Mouse (Mus musculus) olfactory bulb, adult 2 months (tissue): ENCODE data around the gene Urm1. TPM values are rescaled to one million over a fixed set of nuclear protein-coding genes. Genes with fewer than 3 reads are reported as not detected.
A peak's percentile ranks its signal among the peaks of the same experiment; 100 is the strongest.

Experiments used
- H3K27ac ChIP-seq: fragments of 200-500 bp; 2 replicates; pipeline ENCODE4 v1.5.1; 2012; ENCODE audit warnings: low read depth, low read length; ENCODE audit not compliant: insufficient read depth
- H3K4me1 ChIP-seq: fragments of 200-500 bp; 2 replicates; pipeline ENCODE4 v1.6.1; 2012; ENCODE audit warnings: low read length; ENCODE audit not compliant: control insufficient read depth, insufficient read depth
- H3K4me3 ChIP-seq: fragments of 200-500 bp; 2 replicates; pipeline ENCODE4 v1.5.1; 2012; ENCODE audit warnings: mild to moderate bottlenecking, low read depth, low read length, moderate library complexity; ENCODE audit not compliant: insufficient read depth
- CTCF ChIP-seq: fragments of 200-500 bp; IDR thresholded peaks from 2 replicates; pipeline ENCODE4 v1.5.1; 2012; ENCODE audit warnings: low read depth, mild to moderate bottlenecking, low read length, moderate library complexity; ENCODE audit not compliant: insufficient read depth
- POLR2A ChIP-seq: fragments of 200-500 bp; IDR thresholded peaks from 2 replicates; pipeline ENCODE4 v1.6.1; 2012; ENCODE audit warnings: mild to moderate bottlenecking, low read depth, low read length, moderate library complexity; ENCODE audit not compliant: insufficient read depth
- WGBS: fragments of 180-500 bp; shearing (Covaris S2); methylation state at CpG from one replicate; pipeline ENCODE4 v1.1.7; 2018; 5-methylcytosine and 5-hydroxymethylcytosine counted together
- polyA plus RNA-seq: library from polyadenylated mRNA; stranded (reverse); fragments of >200 nt; gene quantifications from 2 replicates; pipeline ENCODE4 v1.2.4, GENCODE M21; 2012; ENCODE audit warnings: low replicate concordance; ENCODE audit not compliant: missing spikeins, insufficient read depth, insufficient read length

Gene Urm1
- polyA plus RNA-seq, 1 experiment: not detected

GRCm38 (mm10) chr2:29826926-29827708 lies 7.2 kb downstream of the Urm1 start:
- WGBS: 0% methylated on average over 48 of the region's 48 CpGs
- Histone ChIP-seq H3K4me3 (peak overlapping the region; percentile 65), H3K27ac (peak overlapping the region; percentile 93), H3K4me1 (no peaks in the 10 kb centered on the region)
- no peak for TF ChIP-seq POLR2A

GRCm38 (mm10) chr2:29827709-29828024 lies 7.8 kb downstream of the Urm1 start:
- Histone ChIP-seq H3K4me1 (no peaks in the 10 kb centered on the region), H3K4me3 (peak overlapping the region; percentile 65), H3K27ac (peak overlapping the region; percentile 1; the same call in 1 of the 2 replicates)
- no peak for TF ChIP-seq CTCF
- no peak for TF ChIP-seq POLR2A
- 3% methylated on average over 12 of the region's 12 CpGs for WGBS

GRCm38 (mm10) chr2:29831106-29831505 lies 11.2 kb downstream of the Urm1 start:
- H3K4me1 ChIP-seq: no peaks in the 10 kb centered on the region; the same call in 1 of the 2 replicates
- no peak overlapping the region for H3K27ac ChIP-seq
- 71% methylated on average over 4 of the region's 4 CpGs for WGBS
- no peak overlapping the region for H3K4me3 ChIP-seq
- TF ChIP-seq CTCF: no peak
- TF ChIP-seq POLR2A: no peak

- H3K27ac ChIP-seq: no peak overlapping the region
- WGBS: 96% methylated on average over 5 of the region's 5 CpGs
- H3K4me1 ChIP-seq: no peaks in the 10 kb centered on the region; the same call in 1 of the 2 replicates
- TF ChIP-seq CTCF (no peak), POLR2A (no peak)
- no peak overlapping the region for H3K4me3 ChIP-seq
These were observed 13.9 kb downstream of the Urm1 start for GRCm38 (mm10) chr2:29833796-29834195.

GRCm38 (mm10) chr2:29835391-29835899 lies 15.6 kb downstream of the Urm1 start:
- WGBS: 18% methylated on average over 2 of the region's 2 CpGs
- Histone ChIP-seq H3K4me3 (no peak overlapping the region), H3K27ac (no peak overlapping the region), H3K4me1 (no peaks in the 10 kb centered on the region; the same call in 1 of the 2 replicates)
- no peak for TF ChIP-seq CTCF
- TF ChIP-seq POLR2A: no peak

GRCm38 (mm10) chr2:29839460-29839859 lies 19.6 kb downstream of the Urm1 start:
- 47% methylated on average over 4 of the region's 4 CpGs for WGBS
- TF ChIP-seq POLR2A (no peak), CTCF (no peak)

GRCm38 (mm10) chr2:29843231-29844105 lies 23.6 kb downstream of the Urm1 start:
- TF ChIP-seq CTCF (no peak), POLR2A (no peak)
- Histone ChIP-seq H3K4me1 (0 out of 2 replicates have a peak, but pooled peaks cover 3% of the 10 kb centered on the region), H3K27ac (no peak overlapping the region), H3K4me3 (no peak overlapping the region)
- 65% methylated on average over 9 of the region's 9 CpGs for WGBS

More at GRCm38 (mm10) chr2:29839460-29839859, 19.6 kb downstream of the Urm1 start:
- Histone ChIP-seq H3K27ac (no peak overlapping the region), H3K4me1 (no peaks in the 10 kb centered on the region; the same call in 1 of the 2 replicates), H3K4me3 (no peak overlapping the region)

- Histone ChIP-seq H3K27ac (no peak overlapping the region), H3K4me3 (no peak overlapping the region), H3K4me1 (0 out of 2 replicates have a peak, but pooled peaks cover 3% of the 10 kb centered on the region)
- TF ChIP-seq POLR2A (no peak), CTCF (no peak)
- 88% methylated on average over 2 of the region's 2 CpGs for whole genome bisulfite sequencing
These were observed 24.2 kb downstream of the Urm1 start for GRCm38 (mm10) chr2:29844115-29844514.
